Mouse (Mus musculus) monocyte, adult 5-6 weeks (primary cell): Measurements from ENCODE around the gene Adcy6. TPM values are rescaled to one million over a fixed set of nuclear protein-coding genes. Genes with fewer than 3 reads are reported as not detected.

Source experiments
- ATAC-seq: fragments of 153-309, 156-312 bp; replicated peaks from 2 replicates; pipeline ENCODE4 v1.8.0; 2017; ENCODE audit warnings: mild to moderate bottlenecking; ENCODE audit not compliant: low TSS enrichment, insufficient number of reproducible peaks, severe bottlenecking, poor library complexity, low FRiP score
- total RNA-seq: library from RNA; stranded (forward); fragments of 200-1000, 200-491, 200-594 nt; gene quantifications from 3 replicates; pipeline ENCODE4 v1.2.3, GENCODE M21; 2017

Gene Adcy6
- total RNA-seq, 1 experiment from 2014 or later, result not detected

- no peak for ATAC-seq
Observed at GRCm38 (mm10) chr15:98573293-98573692, 36.6 kb downstream of the Adcy6 start.

GRCm38 (mm10) chr15:98570873-98571538 lies 38.9 kb downstream of the Adcy6 start, which contains the start of the genes Ccnt1 and 4930415O20Rik:
Gene Ccnt1 (minus strand): TSS chr15:98570923.
Gene 4930415O20Rik (plus strand): TSS chr15:98571004.
- ATAC-seq, result no peak

GRCm38 (mm10) chr15:98569795-98570365 lies 40.0 kb downstream of the Adcy6 start:
- no peak for ATAC-seq

GRCm38 (mm10) chr15:98569216-98569615 lies 40.7 kb downstream of the Adcy6 start:
- ATAC-seq, result no peak

GRCm38 (mm10) chr15:98568256-98569033 lies 41.4 kb downstream of the Adcy6 start:
- ATAC-seq, result no peak

- ATAC-seq, result peak; percentile 91
Observed at GRCm38 (mm10) chr15:98567278-98568134, 42.4 kb downstream of the Adcy6 start.

GRCm38 (mm10) chr15:98566973-98567277 lies 43.0 kb downstream of the Adcy6 start:
- ATAC-seq, result no peak; the same call in 1 of the 2 replicates

GRCm38 (mm10) chr15:98557186-98557585 lies 52.7 kb downstream of the Adcy6 start:
- ATAC-seq, result no peak

- ATAC-seq, result no peak
Observed at GRCm38 (mm10) chr15:98555881-98556280, 54.0 kb downstream of the Adcy6 start.

GRCm38 (mm10) chr15:98552758-98553157 lies 57.1 kb downstream of the Adcy6 start:
- ATAC-seq, result no peak

GRCm38 (mm10) chr15:98546843-98547242 lies 63.0 kb downstream of the Adcy6 start:
- no peak for ATAC-seq

GRCm38 (mm10) chr15:98545151-98545550 lies 64.7 kb downstream of the Adcy6 start:
- ATAC-seq, result no peak

- no peak for ATAC-seq
Observed at GRCm38 (mm10) chr15:98543341-98543740, 66.5 kb downstream of the Adcy6 start.

- 0 out of 2 replicates have a peak, but pooled peaks have one; percentile 36 for ATAC-seq
Observed at GRCm38 (mm10) chr15:98541064-98541463, 68.8 kb downstream of the Adcy6 start.

Other genes with a start within 250 kb of the Adcy6 start
- gene Olfr283, start 229.1 kb downstream of the Adcy6 start, total RNA-seq, result not detected in 3 replicates
- gene Olfr282, start 178.9 kb downstream of the Adcy6 start, total RNA-seq, result not detected in 3 replicates
- not detected in 3 replicates for gene Olfr281, start 157.5 kb downstream of the Adcy6 start, total RNA-seq
- not detected in 3 replicates for gene OR5BS1P, start 140.2 kb downstream of the Adcy6 start, total RNA-seq
- gene Lalba, start 127.4 kb downstream of the Adcy6 start, total RNA-seq, result not detected in 3 replicates
- not detected in 3 replicates for gene Olfr279, start 117.7 kb downstream of the Adcy6 start, total RNA-seq
- gene Kansl2, start 75.8 kb downstream of the Adcy6 start, total RNA-seq, result 35.4 to 46.2 TPM (median 40.6 TPM) in 3 replicates
- gene Ccnt1, start 39.2 kb downstream of the Adcy6 start, total RNA-seq, result 112 to 132 TPM (median 124 TPM) in 3 replicates
- not detected in 3 replicates for gene 4930415O20Rik, start 39.1 kb downstream of the Adcy6 start, total RNA-seq
- gene Cacnb3, start 20.8 kb upstream of the Adcy6 start, total RNA-seq, result 0.68 to 1.3 TPM in 2 of 3 replicates, not detected in the other
- gene Ddx23, start 52.8 kb upstream of the Adcy6 start, total RNA-seq, result 106 to 143 TPM (median 108 TPM) in 3 replicates
- 1.2 to 2.8 TPM (median 1.5 TPM) in 3 replicates for gene Rnd1, start 67.4 kb upstream of the Adcy6 start, total RNA-seq
- not detected in 3 replicates for gene Ccdc65, start 98.1 kb upstream of the Adcy6 start, total RNA-seq
- gene Fkbp11, start 118.1 kb upstream of the Adcy6 start, total RNA-seq, result 0.11 to 2.2 TPM in 2 of 3 replicates, not detected in the other
- gene Arf3, start 153.1 kb upstream of the Adcy6 start, total RNA-seq, result 27.4 to 48.6 TPM (median 30.8 TPM) in 3 replicates
- not detected in 3 replicates for gene Wnt10b, start 168.1 kb upstream of the Adcy6 start, total RNA-seq
- gene Wnt1, start 179.8 kb upstream of the Adcy6 start, total RNA-seq, result not detected in 3 replicates
- not detected in 3 replicates for gene Ddn, start 199.4 kb upstream of the Adcy6 start, total RNA-seq
- 128 to 132 TPM (median 132 TPM) in 3 replicates for gene Prkag1, start 221.4 kb upstream of the Adcy6 start, total RNA-seq